Mouse (Mus musculus) testis, adult 2 months (tissue): ENCODE data around the gene Sphk2.

ENCODE experiments used
- CTCF ChIP-seq: fragments of 200-500 bp; IDR thresholded peaks from 2 replicates; pipeline ENCODE4 v1.5.1; 2012; ENCODE audit warnings: low read depth, mild to moderate bottlenecking, inconsistent platforms, low read length, moderate library complexity; ENCODE audit not compliant: control insufficient read depth, insufficient read depth, insufficient replicate concordance
- POLR2A ChIP-seq: fragments of 200-500 bp; IDR thresholded peaks from 2 replicates; pipeline ENCODE4 v1.6.1; 2012; ENCODE audit warnings: low read depth, mild to moderate bottlenecking, inconsistent platforms, low read length, moderate library complexity; ENCODE audit not compliant: control insufficient read depth

DNA sequence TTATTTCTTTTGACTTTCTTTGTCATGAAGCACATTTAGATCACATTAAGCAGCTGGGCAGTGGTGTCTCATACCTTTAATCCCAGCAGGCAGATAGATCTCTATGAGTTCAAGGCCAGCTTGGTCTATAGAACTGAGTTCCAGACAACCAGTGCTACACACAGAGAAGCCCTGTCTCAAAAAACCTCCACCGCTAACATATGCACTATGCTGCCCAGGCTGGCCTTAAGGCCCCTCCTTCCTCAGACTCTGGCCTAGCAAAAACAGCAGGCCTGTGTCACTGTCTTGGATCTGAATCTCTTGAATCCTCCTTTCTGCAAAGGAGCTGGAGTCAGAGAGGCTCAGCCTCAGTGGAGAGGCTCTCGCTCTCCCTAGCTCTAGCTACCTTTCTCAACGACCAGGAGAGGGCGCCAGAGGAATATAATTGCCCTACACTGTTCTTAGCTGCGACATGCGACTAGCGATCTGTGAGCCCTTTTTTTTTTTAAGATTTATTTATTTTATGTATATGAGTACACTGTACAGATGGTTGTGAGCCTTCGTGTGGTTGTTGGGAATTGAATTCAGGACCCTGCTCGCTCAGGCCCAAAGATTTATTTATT is 21.5 kb upstream of the Sphk2 start:
- TF ChIP-seq CTCF (peak; percentile 64; the same call in 1 of the 2 replicates), POLR2A (no peak)
